8 mouse cellular contexts compared by ENCODE assay signal in genomic region chr9:65541126-65542068, GRCm38 (mm10). TPM values are rescaled to one million over a fixed set of nuclear protein-coding genes. Genes with fewer than 3 reads are reported as not detected.
DNase-seq lines count a peak whose midpoint lies in the region; ATAC-seq and TF ChIP-seq lines count a peak whose summit lies in the region.

No protein-coding gene starts in this region.

- H3K4me1 ChIP-seq in heart, embryonic 13.5 days = peaks cover 35% of the 10 kb centered on the region
- H3K4me1 ChIP-seq in liver, embryonic 11.5 days (replicated peaks; ENCODE audit: control insufficient read depth, insufficient read depth, low read length) = peaks cover 22% of the 10 kb centered on the region

- ATAC-seq in heart, embryonic 13.5 days (ENCODE audit: extremely low read depth, insufficient number of reproducible peaks, low FRiP score, low TSS enrichment) = peak; percentile 44; the same call in 1 of the 2 replicates
- ATAC-seq in liver, embryonic 11.5 days (replicated peaks; ENCODE audit: low FRiP score) = peak; percentile 68
- ATAC-seq in neutrophil, adult 5-6 weeks (ENCODE audit: extremely low read depth, insufficient number of reproducible peaks, low FRiP score, poor library complexity, severe bottlenecking) = peak; percentile 82

- no peak for TF ChIP-seq CTCF in gastrocnemius, adult 2 months (IDR thresholded peaks at IDR 0.05)

- H3K27ac ChIP-seq in gastrocnemius, adult 2 months = peak overlapping the region; percentile 81
- peak overlapping the region; percentile 94 for H3K27ac ChIP-seq in heart, embryonic 13.5 days (replicated peaks)
- H3K27ac ChIP-seq in liver, embryonic 11.5 days (ENCODE audit: low read depth, low read length) = peak overlapping the region; percentile 85

- peak overlapping the region; percentile 35 for H3K4me2 ChIP-seq in heart, embryonic 13.5 days
- H3K4me2 ChIP-seq in liver, embryonic 11.5 days = peak overlapping the region; percentile 7; the same call in 1 of the 2 replicates

- H3K9ac ChIP-seq in heart, embryonic 13.5 days = no peak overlapping the region
- no peak overlapping the region for H3K9ac ChIP-seq in liver, embryonic 11.5 days (ENCODE audit: low read depth, low read length)

- 30% methylated on average over 13 of the region's 13 CpGs for WGBS in heart, embryonic 13.5 days
- WGBS in liver, embryonic 11.5 days = 37% methylated on average over 13 of the region's 13 CpGs

- peak overlapping the region; percentile 3; the same call in 1 of the 2 replicates for H3K4me3 ChIP-seq in gastrocnemius, adult 2 months
- H3K4me3 ChIP-seq in heart, embryonic 13.5 days = no peak overlapping the region
- H3K4me3 ChIP-seq in liver, embryonic 11.5 days (ENCODE audit: low read depth, low read length) = no peak overlapping the region

- peak; percentile 60 for DNase-seq in gastrocnemius, adult 2 months
- no peak for DNase-seq in gastrocnemius, postnatal 4 days (ENCODE audit: low spot score in 2 of 2)
- DNase-seq in 3T3-L1 (ENCODE audit: low read depth, low spot score) = peak; percentile 95
- peak; percentile 76 for DNase-seq in adrenal gland, adult 8-10 months
- peak; percentile 62 for DNase-seq in liver, embryonic 11.5 days (ENCODE audit: low spot score)
- DNase-seq in cerebellum, adult 11 months = no peak

- H3K9me3 ChIP-seq in heart, embryonic 13.5 days = no peaks in the 10 kb centered on the region
- H3K9me3 ChIP-seq in liver, embryonic 11.5 days (ENCODE audit: control insufficient read depth, low read length) = no peaks in the 10 kb centered on the region

- intact Hi-C loops in gastrocnemius, adult 2 months (cut with DNase I) = loop anchor here (5.0 kb wide), 1 partner anchor 36 kb away; no protein-coding TSS in a partner anchor

- no peaks in the 10 kb centered on the region for H3K36me3 ChIP-seq in heart, embryonic 13.5 days
- no peaks in the 10 kb centered on the region for H3K36me3 ChIP-seq in liver, embryonic 11.5 days (ENCODE audit: control insufficient read depth, insufficient read depth, low read length)

- no peaks in the 10 kb centered on the region for H3K27me3 ChIP-seq in heart, embryonic 13.5 days (replicated peaks)
- H3K27me3 ChIP-seq in liver, embryonic 11.5 days (replicated peaks; ENCODE audit: control insufficient read depth, insufficient read depth, low read length) = no peaks in the 10 kb centered on the region

RNA-seq across cellular contexts. Expression of gene Ankdd1a, which starts 21.4 kb away (rescaled TPM):
- not detected for total RNA-seq in gastrocnemius, adult 2 months (2021)
- total RNA-seq in gastrocnemius, postnatal 4 days (2021) = not detected
- 1 to 10 TPM; 3.5 to 6.0 (median 5.6) TPM for total RNA-seq in adrenal gland, adult 8-10 months (2022)
- polyA plus RNA-seq in heart, embryonic 13.5 days (2015; fragmentation: Nextera tagmentation; extraction: Ambion mirVana) = not detected in 2 replicates
- polyA plus RNA-seq in liver, embryonic 11.5 days (2014; fragmentation: Nextera tagmentation; extraction: Ambion mirVana) = not detected in 2 replicates
- 0.93 TPM in 1 of 2 replicates, not detected in the other for total RNA-seq in neutrophil, adult 5-6 weeks (2017)

RNA-seq across cellular contexts. Expression of gene Plekho2, which starts 38.4 kb away (rescaled TPM):
- total RNA-seq in gastrocnemius, adult 2 months (2021) = 1 to 10 TPM; 4.4 to 4.5 TPM
- 10 to 100 TPM; 23.6 to 26.0 TPM for total RNA-seq in gastrocnemius, postnatal 4 days (2021)
- 10 to 100 TPM; 52.6 to 84.0 (median 64.7) TPM for total RNA-seq in adrenal gland, adult 8-10 months (2022)
- 10.7 and 11.9 TPM in 2 replicates for polyA plus RNA-seq in heart, embryonic 13.5 days (2015; fragmentation: Nextera tagmentation; extraction: Ambion mirVana)
- polyA plus RNA-seq in liver, embryonic 11.5 days (2014; fragmentation: Nextera tagmentation; extraction: Ambion mirVana) = 29.5 and 30.3 TPM in 2 replicates
- 103 and 108 TPM in 2 replicates for total RNA-seq in neutrophil, adult 5-6 weeks (2017)

RNA-seq across cellular contexts. Expression of gene Pif1, which starts 45.6 kb away (rescaled TPM):
- not detected for total RNA-seq in gastrocnemius, adult 2 months (2021)
- total RNA-seq in gastrocnemius, postnatal 4 days (2021) = 1 to 10 TPM; 3.0 TPM
- under 1 TPM in 3 of 4 experiments, not detected in 1; 0.06 to 0.49 (median 0.22) TPM for total RNA-seq in adrenal gland, adult 8-10 months (2022)
- polyA plus RNA-seq in heart, embryonic 13.5 days (2015; fragmentation: Nextera tagmentation; extraction: Ambion mirVana) = 10.3 and 11.8 TPM in 2 replicates
- 16.4 and 18.0 TPM in 2 replicates for polyA plus RNA-seq in liver, embryonic 11.5 days (2014; fragmentation: Nextera tagmentation; extraction: Ambion mirVana)
- not detected in 2 replicates for total RNA-seq in neutrophil, adult 5-6 weeks (2017)

Comparison
In these comparisons a context has a peak if more than half of its experiments do, and no peak if none do; other contexts are left out.
1. DNase-seq: peak in gastrocnemius, adult 2 months (single experiment), 3T3-L1 (single experiment), adrenal gland, adult 8-10 months (single experiment) and liver, embryonic 11.5 days (single experiment); none in gastrocnemius, postnatal 4 days (0 of 2) and cerebellum, adult 11 months (single experiment).
2. RNA of gene Plekho2, which starts 38.4 kb away (total RNA-seq): 103 to 108 TPM in neutrophil, adult 5-6 weeks, 52.6 to 84.0 TPM in adrenal gland, adult 8-10 months and 23.6 to 26.0 TPM in gastrocnemius, postnatal 4 days; 4.4 to 4.5 TPM in gastrocnemius, adult 2 months; every median in the first group is over 4 times any median in the second.
3. Peak in every context shown above with its lines, with median percentiles within 50 percentile points of each other: H3K27ac ChIP-seq and ATAC-seq.